Mouse (Mus musculus) B cell, adult 67 days (primary cell): Measurements from ENCODE around the gene Btbd35f3. TPM values are rescaled to one million over a fixed set of nuclear protein-coding genes. Genes with fewer than 3 reads are reported as not detected.

Experiments
- total RNA-seq, 2 experiments: library from RNA; stranded (reverse); gene quantifications; 4 replicates each; pipeline ENCODE4 v1.2.4; 2023

The Btbd35f3 gene
- total RNA-seq, result not detected

GRCm38 (mm10) chrX:4037374-4037773, at the start of gene Btbd35f3:
Btbd35f3 (plus strand) TSS chrX:4037674.

Other genes starting within 250 kb of the Btbd35f3 start
- gene Btbd35f16, start 80.7 kb upstream of the Btbd35f3 start, total RNA-seq, result not detected
- not detected for gene Btbd35f28, start 158.9 kb downstream of the Btbd35f3 start, total RNA-seq